Mouse (Mus musculus) MEL (cell line): Measurements from ENCODE around the gene Fuom.

Experiments used
- HCFC1 ChIP-seq: IDR thresholded peaks from 2 replicates; pipeline ENCODE4 v1.6.1; 2012; ENCODE audit warnings: low read depth, mild to moderate bottlenecking, inconsistent platforms, low read length, improper control_type of control experiment, moderate library complexity
- POLR2A ChIP-seq, 2 experiments: IDR thresholded peaks; 2 replicates each; pipeline ENCODE4 v1.6.1; 2011 to 2012; ENCODE audit warnings: low read length in 2 of 2, mild to moderate bottlenecking in 2 of 2, control low read depth in 1 of 2, improper control_type of control experiment in 1 of 2, low read depth in 1 of 2, moderate library complexity in 1 of 2; ENCODE audit not compliant: control insufficient read depth in 1 of 2, insufficient read depth in 1 of 2, poor library complexity in 1 of 2
- SMC3 ChIP-seq: IDR thresholded peaks from 2 replicates; pipeline ENCODE4 v1.6.1; 2011; ENCODE audit warnings: low read depth, low read length, improper control_type of control experiment
- USF1 ChIP-seq: IDR thresholded peaks from 2 replicates; pipeline ENCODE4 v1.6.1; 2014; ENCODE audit warnings: low read depth, mild to moderate bottlenecking, inconsistent platforms, low read length, improper control_type of control experiment, moderate library complexity

DNA sequence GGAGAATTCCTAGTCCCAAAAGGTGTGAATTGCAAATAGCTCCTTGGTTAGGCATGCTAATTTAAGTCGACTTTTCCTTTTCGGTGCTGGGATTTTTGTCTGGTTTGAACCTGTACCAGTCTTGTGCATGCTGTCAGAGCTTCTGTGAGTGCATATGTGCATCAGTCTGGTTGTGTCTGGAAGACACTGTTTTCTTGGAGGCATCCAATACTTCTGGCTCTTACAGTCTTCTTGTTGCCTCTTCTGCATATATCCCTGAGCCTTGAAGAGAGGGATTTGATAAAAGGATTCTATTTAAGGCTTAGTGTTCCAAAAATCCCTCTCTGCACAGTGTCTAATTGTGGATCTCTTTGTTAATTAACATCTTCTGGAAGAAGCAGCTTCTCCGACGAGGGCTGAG lies 48.1 kb downstream of the Fuom start:
- TF ChIP-seq HCFC1 (no peak), USF1 (no peak), POLR2A (IDR thresholded peaks at IDR 0.05; ENCODE audit: control insufficient read depth in 1 of 2, insufficient read depth in 1 of 2, low read depth in 1 of 2, low read length in 2 of 2, poor library complexity in 1 of 2) (no peak), SMC3 (no peak)
